Mouse (Mus musculus) adrenal gland, postnatal 14 days (tissue): ENCODE data around the gene Tgfb1. TPM values are rescaled to one million over a fixed set of nuclear protein-coding genes. Genes with fewer than 3 reads are reported as not detected.
"Not testable (repeated sequence)": the region's sequence is repeated elsewhere in the genome, so short reads cannot be mapped to it uniquely, and the experiment has no call there.

Experiments
- DNase-seq: peaks from one replicate; pipeline ENCODE4 v3.0.0; 2021; ENCODE audit warnings: mixed read lengths
- total RNA-seq: library from RNA; stranded (reverse); gene quantifications from 2 replicates; pipeline ENCODE4 v1.2.3, GENCODE M21; 2021

Gene Tgfb1
- total RNA-seq, 1 experiment from 2014 or later, result 52.7 TPM

DNA sequence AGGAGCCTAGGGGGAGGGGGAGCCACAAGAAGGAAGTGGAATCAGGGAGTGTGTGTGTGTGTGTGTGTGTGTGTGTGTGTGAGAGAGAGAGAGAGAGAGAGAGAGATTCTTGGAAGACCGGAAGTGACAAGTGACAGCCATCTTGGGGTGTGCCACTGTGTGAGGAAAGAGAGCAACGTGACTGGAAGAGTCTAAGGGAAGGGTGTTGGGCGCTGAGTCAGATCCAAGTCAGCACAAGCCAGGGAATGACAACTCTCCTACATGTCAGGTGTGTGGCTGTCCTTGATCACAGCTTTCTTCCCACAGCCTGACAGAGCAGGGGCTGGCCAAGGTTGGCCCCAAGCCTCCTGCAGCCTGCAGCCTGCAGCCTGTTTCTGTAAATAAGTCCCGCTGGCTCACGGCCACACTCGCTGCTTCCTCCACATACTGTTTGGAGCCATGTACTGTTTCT is 19.0 kb downstream of the Tgfb1 start:
- peak; percentile 70 for DNase-seq

GRCm38 (mm10) chr7:25706578-25707170 is 19.9 kb downstream of the Tgfb1 start:
- DNase-seq, result no peak

- DNase-seq, result peak; percentile 71
These were observed 20.9 kb downstream of the Tgfb1 start for GRCm38 (mm10) chr7:25707581-25708292.

- DNase-seq, result peak; percentile 45
These were observed 23.2 kb downstream of the Tgfb1 start for GRCm38 (mm10) chr7:25709961-25710360.

GRCm38 (mm10) chr7:25710519-25711130 is 23.8 kb downstream of the Tgfb1 start:
- peak; percentile 68 for DNase-seq

- DNase-seq, result no peak
These were observed 24.4 kb downstream of the Tgfb1 start for GRCm38 (mm10) chr7:25711165-25711564.

DNA sequence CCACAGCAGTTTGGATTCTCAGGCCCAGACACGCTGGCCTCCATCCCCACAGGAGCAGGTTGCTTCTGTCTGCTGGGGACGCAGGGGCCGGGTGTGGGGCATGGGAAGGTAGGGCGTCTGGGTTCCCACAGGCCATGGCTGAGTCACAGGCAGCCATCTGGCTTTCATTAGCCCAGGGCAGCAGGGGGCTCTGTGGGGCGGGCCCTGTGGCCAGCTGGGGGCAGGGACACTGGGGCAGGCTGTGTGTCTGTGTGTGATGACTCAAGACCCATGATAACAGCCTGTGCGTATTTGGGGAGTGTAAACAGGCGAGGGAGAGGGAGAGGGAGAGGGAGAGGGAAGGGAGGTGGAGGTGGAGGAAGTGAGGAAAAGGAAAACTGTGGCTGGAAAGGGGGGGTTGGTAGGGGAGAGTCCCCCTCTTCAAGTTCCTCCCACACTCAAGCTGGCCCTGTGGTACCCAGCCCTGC is 25.0 kb downstream of the Tgfb1 start:
- peak; percentile 77 for DNase-seq

DNA sequence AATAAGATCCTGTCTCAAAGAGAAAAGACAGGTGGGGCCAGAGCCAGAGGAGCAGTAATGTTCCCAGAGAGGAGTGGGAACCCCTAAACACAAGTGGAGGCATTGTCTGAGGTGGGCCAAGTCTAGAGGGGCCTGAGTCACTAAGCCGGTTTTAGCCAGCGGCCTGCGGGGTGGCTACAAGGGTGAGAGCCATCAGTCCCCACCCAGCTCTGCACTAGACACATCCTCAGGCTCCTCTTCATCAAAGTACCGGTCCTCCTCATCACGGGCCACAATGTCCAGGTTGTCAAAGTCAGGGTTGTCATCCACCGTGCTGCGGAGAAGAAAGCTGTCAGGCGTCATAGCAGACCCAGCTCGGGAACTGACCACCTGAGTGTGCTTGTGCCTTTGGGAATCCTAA is 26.0 kb downstream of the Tgfb1 start:
- DNase-seq, result no peak

DNA sequence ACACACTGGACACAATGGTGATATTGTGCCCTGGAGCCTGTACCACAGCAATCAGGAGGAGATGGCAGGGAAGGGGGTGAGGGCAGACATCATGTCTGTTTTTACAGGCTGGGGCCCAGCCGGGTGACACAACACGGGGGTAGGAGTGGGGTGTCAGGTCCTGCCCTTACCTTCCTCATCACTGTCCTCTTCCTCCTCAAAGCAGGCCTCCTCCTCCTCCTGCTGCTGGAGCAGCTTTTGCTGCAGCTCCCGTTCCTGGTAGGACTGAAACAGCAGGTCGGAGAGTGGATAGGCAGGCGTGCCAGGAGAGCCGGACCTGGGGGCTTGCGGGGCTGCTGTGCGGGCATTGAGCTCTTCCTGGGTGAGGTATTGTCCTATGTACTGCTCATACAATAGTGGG is 27.8 kb downstream of the Tgfb1 start:
- no peak for DNase-seq

- DNase-seq, result no peak
These were observed 29.0 kb downstream of the Tgfb1 start for GRCm38 (mm10) chr7:25715731-25716271.

GRCm38 (mm10) chr7:25717478-25717877 is 30.7 kb downstream of the Tgfb1 start:
- DNase-seq, result no peak

- DNase-seq, result peak; percentile 94
These were observed 32.1 kb downstream of the Tgfb1 start, which contains the start of gene Ccdc97 for GRCm38 (mm10) chr7:25718788-25719417. Ccdc97 (minus strand) TSS chr7:25719088.

DNA sequence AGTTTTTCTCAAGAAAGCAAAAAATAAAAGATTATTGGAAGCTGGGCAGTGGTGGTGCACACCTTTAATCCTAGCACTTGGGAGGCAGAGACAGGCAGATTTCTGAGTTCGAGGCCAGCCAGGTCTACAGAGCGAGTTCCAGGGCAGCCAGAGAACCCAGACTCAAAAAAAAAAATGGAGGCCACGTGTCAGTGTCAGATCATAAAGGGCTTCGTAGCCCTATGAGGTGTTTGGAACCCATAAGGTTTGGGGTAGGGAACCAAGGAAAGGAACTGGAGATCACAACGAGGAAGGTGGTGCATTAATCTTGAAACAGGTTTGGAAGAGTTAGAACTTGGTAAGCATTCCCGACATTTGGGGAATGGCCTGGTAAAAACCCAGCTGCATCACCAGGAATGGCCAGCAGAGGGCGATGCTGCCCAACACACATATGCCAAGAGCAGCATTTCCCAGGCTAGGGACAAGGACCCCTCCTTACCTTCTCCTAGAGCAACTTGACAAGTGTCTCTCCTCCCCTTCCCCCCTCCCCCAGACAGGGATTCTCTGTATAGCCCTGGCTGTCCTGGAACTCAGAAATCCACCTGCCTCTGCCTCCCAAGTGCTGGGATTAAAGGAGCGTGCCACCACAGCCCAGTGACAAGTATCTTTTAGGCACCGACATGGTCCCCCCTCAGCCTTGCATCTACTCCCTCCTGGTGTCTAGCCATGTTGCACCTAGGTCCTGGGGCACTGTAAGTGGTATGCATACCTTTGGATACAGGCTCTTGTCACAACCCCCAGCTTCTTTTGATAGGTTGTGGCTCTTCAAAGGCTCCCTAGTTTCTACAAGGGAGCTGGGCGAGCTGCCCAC is 33.2 kb downstream of the Tgfb1 start:
- peak; percentile 86 for DNase-seq

DNA sequence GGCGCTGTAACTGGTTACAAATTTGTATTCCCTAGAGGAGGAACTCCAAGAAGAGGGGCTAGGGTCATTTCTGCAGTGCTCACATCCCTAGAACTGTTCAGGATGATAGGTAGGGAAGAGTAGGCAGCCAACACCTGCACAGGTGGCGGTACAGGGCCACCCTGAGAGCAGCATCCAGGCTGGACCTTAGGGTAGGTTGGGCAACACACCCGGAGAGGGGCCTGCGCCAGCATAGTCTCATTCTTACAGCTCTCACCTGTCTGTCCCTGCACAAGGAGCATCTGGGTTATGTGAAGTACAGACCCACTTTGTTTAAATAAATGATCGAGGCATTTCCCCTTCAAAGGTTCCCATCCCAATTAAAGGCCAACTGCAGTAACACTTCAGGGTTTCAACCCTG is 34.0 kb downstream of the Tgfb1 start:
- DNase-seq, result no peak

GRCm38 (mm10) chr7:25721776-25722175 is 35.0 kb downstream of the Tgfb1 start:
- not testable (repeated sequence) for DNase-seq

DNA sequence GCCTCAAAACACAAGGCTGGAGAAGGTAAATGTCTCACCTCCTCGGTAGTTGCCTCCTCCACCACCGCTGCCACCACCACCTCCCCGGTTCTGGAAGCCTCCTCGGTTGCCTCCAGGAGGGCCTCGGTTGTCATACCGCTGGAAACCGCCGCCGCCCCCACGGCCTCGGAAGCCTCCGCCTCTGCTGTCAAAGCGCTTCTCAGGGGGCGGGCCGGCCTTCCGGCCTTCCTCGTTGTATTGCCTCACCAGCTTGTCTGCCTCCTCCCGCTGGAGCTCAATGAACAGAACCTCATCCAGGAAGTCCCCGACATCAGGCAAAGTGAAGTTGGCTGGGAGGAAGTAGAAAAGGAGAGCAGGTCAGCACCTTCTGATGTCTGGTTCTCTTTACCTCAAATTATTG is 39.1 kb downstream of the Tgfb1 start:
- DNase-seq, result no peak

GRCm38 (mm10) chr7:25727800-25728199 is 41.0 kb downstream of the Tgfb1 start:
- no peak for DNase-seq

- no peak for DNase-seq
These were observed 42.6 kb downstream of the Tgfb1 start for GRCm38 (mm10) chr7:25729396-25729795.

DNA sequence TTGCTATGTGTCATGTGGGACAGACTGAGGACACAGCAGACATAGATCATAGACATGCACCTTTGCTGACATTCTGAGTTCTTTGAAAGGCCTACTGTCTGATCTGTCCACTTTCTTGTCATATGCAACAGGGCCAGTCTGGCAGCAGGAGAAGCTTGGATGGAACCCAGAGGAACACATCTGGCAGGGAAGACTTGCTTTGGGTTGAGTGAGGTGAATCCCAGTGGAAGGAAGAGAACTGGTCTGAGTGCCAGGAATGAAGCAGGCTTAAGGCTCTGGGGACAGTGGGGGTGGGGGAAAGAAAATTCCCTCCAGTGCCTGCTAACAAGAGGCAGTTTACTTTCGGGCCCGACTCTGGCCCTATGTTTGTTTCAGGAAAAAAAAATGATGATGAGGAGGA is 43.1 kb downstream of the Tgfb1 start:
- peak; percentile 72 for DNase-seq

DNA sequence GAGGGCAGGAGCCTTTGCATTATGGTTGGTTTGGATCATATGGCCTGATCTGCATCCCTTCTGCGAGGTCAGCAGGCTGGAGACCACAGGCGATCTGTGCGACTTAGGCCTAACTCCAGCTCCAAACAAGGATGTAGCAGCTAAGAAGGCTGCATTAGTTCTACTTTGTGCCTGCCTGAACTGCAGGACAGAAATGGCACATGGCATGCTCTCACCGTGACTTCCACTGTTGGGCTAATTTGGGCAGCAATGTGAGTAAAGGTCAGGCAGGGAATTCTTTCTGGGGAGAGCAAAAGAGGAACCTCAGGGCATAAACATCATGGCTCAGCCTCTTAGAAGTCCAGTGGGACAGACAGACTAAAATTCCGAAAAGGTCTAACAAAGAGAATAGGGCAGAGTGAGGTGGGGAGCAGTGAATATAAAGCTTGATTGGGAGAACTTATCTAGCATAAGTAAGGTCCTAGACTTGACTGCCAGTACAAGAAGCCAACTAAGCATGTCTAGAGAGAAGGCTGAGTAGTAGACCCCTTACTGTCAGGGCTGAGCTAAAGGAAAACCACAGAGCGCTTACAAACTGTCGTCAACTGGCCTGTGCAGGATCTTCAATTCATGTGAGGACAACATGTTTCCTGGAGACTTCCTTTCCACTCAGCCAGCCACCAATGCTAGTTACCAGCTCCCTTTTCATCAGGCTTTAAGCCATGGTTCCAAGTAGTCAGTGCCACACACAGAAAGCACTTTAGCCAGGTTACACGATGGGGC is 44.7 kb downstream of the Tgfb1 start:
- DNase-seq, result no peak

DNA sequence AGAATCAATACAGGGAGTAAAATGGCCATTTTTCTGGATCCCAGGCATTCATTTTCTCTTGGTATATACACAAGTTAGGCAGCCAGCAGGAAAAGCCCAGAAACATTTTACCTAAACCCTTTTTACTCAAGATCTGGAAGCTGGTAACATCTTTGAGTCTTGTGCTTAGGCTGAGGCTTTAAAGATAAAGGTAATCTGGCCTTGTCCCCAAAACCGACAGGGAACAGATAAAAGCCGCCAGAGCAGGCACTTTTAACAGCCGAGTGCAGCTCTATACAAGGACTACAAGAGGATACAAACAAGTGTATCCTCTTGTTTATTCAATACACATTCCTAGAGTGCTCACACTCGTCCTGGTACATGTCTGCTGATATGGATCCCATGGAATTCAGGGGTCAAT is 48.2 kb downstream of the Tgfb1 start:
- DNase-seq, result no peak
